Mouse (Mus musculus) kidney, postnatal 4 days (tissue): ENCODE data around the gene Scp2.
A peak's percentile ranks its signal among the peaks of the same experiment; 100 is the strongest.

Source experiments
- DNase-seq, 2 experiments: peaks; one replicate each; pipeline ENCODE4 v3.0.0; 2021; ENCODE audit warnings: mixed read lengths in 2 of 2

Scp2 gene

GRCm38 (mm10) chr4:108057247-108057646, 87.6 kb downstream of the Scp2 start:
- DNase-seq, result no peak

- DNase-seq, result no peak
These were observed 88.9 kb downstream of the Scp2 start for GRCm38 (mm10) chr4:108055873-108056272.

GRCm38 (mm10) chr4:108052673-108053072, 92.1 kb downstream of the Scp2 start:
- DNase-seq, result no peak

DNA sequence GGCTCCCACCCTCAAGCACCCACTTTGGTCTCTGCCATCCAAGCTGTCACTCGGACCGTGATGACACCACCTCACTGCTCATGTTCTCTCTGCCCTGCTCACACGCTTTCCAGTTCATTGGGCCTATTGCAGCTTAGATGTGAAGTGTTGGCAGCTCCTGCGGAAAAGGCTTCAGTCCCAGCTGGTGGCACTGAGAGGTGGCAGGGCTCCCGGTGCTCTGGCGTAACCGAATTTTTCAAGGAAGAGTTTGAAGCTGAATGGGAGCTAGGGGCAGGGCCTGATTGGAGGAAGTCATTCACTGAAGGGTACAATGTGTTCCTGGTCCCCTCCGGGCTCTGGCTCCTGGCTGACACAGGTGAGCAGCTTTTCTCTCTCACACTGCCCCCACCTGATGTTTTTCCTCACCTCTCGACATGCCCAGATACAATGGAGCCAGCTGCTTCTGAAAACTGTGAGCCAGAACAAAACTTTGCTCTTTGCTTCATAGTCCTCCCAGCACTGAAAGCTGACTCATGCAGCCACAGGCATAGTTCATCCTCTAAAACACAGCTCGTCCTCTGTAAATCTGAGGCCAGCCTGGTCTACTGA, 93.0 kb downstream of the Scp2 start:
- DNase-seq, result no peak

DNA sequence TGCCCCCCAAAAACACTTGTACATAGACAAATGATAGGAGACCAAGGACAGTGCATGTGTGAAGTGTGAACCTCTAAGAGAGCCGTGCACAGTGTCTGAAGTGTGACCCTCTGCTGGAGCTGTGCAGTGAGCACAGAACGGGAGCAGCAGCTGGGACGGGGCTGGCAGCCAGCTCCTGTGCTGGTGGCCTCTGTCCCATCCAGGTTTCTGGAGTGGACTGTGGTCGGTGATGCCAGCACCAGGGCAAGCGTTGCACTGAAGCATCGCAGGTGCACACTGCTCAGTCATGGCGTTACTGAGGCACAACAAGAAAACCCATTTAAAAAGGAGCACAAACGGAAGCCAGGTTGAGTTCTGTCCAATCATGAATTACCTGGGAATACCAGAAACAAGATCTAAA, 98.7 kb downstream of the Scp2 start:
- no peak for DNase-seq

- no peak for DNase-seq
These were observed 99.4 kb downstream of the Scp2 start for GRCm38 (mm10) chr4:108045136-108046107.

- no peak for DNase-seq
These were observed 107.8 kb downstream of the Scp2 start for GRCm38 (mm10) chr4:108037027-108037426.

- no peak for DNase-seq
These were observed 111.6 kb downstream of the Scp2 start for GRCm38 (mm10) chr4:108033041-108033764.

DNA sequence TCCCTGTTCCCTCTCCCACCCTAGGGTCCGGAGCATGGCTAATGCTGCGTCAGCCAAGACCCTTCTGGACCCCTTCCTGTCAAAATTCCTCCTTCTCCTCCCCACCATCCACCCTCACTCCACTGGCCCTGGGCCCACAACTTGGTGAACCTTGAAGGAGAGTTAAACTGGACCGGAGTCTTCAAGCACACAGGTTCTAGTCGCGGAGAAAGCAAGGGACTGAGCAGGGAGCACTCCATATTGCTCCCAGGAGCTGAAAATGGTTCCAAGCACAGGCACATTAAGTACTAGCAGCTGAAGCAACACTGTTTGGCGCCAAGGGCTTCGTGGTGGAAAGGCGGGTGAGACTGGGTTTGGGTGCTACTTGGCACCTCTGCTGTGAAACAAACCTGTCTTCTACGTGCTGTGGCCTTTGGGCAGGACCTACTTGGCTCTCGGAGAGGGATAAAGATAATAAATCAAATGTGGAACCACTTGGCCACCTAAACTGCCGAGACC, 112.4 kb downstream of the Scp2 start:
- peak in 1 of 2 experiments; percentile 17 for DNase-seq

GRCm38 (mm10) chr4:108031502-108032351, 113.1 kb downstream of the Scp2 start:
- peak; percentile 67 to 72 for DNase-seq

- DNase-seq, result peak; percentile 45 to 68
These were observed 113.8 kb downstream of the Scp2 start for GRCm38 (mm10) chr4:108030888-108031501.

- peak in 1 of 2 experiments; percentile 31 for DNase-seq
These were observed 118.6 kb downstream of the Scp2 start for GRCm38 (mm10) chr4:108026193-108026592.

GRCm38 (mm10) chr4:108025269-108025668, 119.5 kb downstream of the Scp2 start:
- peak; percentile 59 to 77 for DNase-seq

GRCm38 (mm10) chr4:108024641-108025040, 120.2 kb downstream of the Scp2 start:
- DNase-seq, result peak; percentile 53 to 71

DNA sequence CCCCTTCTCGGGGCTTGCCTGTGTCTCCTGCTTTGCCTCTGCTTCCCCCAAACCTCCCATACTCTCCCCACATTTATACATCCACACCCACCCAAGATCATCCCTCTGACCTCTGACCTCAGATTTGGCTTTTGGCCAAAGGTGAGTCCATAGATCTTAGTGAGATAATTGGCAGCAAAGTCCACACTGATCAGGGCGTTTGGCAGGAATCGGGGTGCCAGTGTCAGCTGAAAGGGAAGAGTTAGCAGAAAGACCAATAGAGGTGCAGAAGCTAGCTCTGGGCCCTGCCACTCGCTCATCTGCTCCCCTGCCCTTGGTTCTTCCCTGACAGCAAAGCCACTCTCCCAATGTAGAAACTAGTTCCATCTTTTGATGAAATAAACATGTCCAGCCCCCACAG, 121.6 kb downstream of the Scp2 start:
- no peak for DNase-seq

GRCm38 (mm10) chr4:108020178-108020577, 124.6 kb downstream of the Scp2 start:
- DNase-seq, result no peak

- peak in 1 of 2 experiments; percentile 27 for DNase-seq
These were observed 125.6 kb downstream of the Scp2 start for GRCm38 (mm10) chr4:108018961-108019921.

DNA sequence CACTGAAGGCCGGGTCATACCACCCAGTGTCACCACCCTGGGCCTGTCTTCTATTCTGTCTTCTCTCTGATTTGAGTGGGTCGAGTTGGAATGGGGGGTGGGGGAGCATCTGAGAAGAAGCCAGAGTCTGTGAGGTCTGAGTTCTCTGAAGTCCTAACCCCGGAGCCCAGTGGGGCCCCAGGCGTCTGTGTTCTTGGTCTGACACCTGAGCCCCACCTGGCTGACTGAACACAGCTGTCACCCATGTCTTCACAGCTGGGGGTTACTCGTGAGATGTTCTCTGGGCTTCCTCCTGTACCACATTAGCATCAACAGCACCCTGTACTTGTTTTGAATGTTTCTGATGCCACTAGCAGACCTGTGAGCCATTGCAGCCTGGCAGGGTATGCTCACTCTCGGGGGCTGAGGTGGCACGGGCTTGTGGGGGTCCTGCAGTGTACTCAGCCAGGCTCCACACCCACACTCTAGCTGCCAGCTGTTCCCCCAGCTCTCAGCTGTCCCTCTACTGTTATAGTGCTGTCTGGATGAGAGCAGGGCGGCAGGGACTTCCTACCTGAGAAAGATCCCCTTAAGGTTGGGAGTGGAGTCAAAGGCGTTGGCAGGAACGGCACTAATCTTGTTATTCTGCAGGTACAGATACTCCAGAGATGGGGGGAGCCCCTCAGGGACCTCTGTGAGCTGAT, 126.4 kb downstream of the Scp2 start:
- DNase-seq, result no peak

DNA sequence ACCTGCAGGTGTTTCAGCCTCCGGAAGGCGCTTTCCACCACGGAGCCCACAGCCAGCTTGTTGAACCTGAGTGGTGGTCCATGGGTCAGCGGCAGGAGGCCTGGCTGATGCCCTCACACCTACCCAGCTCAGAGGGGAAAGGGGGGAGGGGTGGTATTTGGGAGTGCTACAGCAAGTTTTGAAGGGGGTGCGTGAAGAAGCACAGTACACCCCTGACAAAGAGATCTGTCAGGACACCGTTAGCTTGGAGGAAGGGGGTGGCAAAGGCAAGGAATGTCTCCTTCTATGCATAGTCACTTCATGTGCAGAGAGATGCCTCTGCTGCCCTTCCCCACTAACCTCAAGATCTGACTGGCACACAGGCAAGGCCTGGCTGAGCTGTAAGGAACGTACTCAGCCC, 127.0 kb downstream of the Scp2 start:
- DNase-seq, result no peak

DNA sequence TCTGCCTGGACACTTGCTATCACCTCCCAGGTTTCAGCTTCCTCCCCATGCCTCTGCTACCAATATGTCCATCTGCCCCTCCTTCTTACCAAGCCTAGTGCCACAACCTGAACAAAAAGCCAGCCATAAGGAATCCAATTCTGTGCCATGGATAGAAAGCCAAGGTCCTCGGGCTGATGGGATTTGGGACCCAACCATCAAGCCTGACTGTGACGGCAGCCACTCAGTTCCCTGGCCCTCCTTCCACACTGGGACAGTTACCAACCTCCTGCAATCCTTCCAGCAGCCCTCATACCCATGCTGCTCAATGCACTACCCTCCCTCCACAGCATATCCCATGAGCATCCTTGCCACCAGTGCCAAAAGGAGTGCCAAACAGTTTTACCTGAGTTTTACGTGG, 128.5 kb downstream of the Scp2 start:
- no peak for DNase-seq
